Mouse (Mus musculus) cerebellum, adult 2 months (tissue): Measurements from ENCODE around the gene Adcy9. TPM values are rescaled to one million over a fixed set of nuclear protein-coding genes. Genes with fewer than 3 reads are reported as not detected.

Experiments used
- DNase-seq, 2 experiments: peaks; one replicate each; pipeline ENCODE4 v3.0.0; 2021
- H3K27ac ChIP-seq: fragments of 200-500 bp; 2 replicates; pipeline ENCODE4 v1.5.1; 2012; ENCODE audit warnings: low read length, control low read depth, inconsistent platforms; ENCODE audit not compliant: insufficient read depth
- H3K27me3 ChIP-seq: fragments of 200-500 bp; 2 replicates; pipeline ENCODE4 v1.6.1; 2012; ENCODE audit warnings: inconsistent platforms, mild to moderate bottlenecking, low read length, moderate library complexity; ENCODE audit not compliant: control insufficient read depth, insufficient read depth
- H3K4me1 ChIP-seq: fragments of 200-500 bp; 2 replicates; pipeline ENCODE4 v1.6.1; 2011; ENCODE audit warnings: low read length; ENCODE audit not compliant: control insufficient read depth, insufficient read depth
- H3K4me3 ChIP-seq: fragments of 200-500 bp; replicated peaks from 2 replicates; pipeline ENCODE3; 2011; ENCODE audit warnings: mild to moderate bottlenecking, low read depth, low read length, control low read depth; ENCODE audit not compliant: insufficient read depth
- CTCF ChIP-seq: fragments of 200-500 bp; IDR thresholded peaks from 2 replicates; pipeline ENCODE4 v1.5.1; 2011; ENCODE audit warnings: low read depth, mild to moderate bottlenecking, control low read depth, low read length, moderate library complexity, borderline replicate concordance; ENCODE audit not compliant: insufficient read depth
- POLR2A ChIP-seq: fragments of 200-500 bp; IDR thresholded peaks from 2 replicates; pipeline ENCODE4 v1.6.1; 2011; ENCODE audit warnings: low read length, control low read depth, borderline replicate concordance; ENCODE audit not compliant: insufficient read depth
- WGBS: fragments of 180-500 bp; shearing (Covaris S2); methylation state at CpG from one replicate; pipeline ENCODE4 v1.1.7; 2018; 5-methylcytosine and 5-hydroxymethylcytosine counted together
- polyA plus RNA-seq: library from polyadenylated mRNA; depleted of rRNA; stranded (reverse); fragments of >200 nt; gene quantifications from 2 replicates; pipeline ENCODE4 v1.2.3, GENCODE M21; 2012

The Adcy9 gene
- polyA plus RNA-seq, 1 experiment, result 23.7 TPM

GRCm38 (mm10) chr16:4304176-4304922 lies 115.9 kb downstream of the Adcy9 start:
- TF ChIP-seq POLR2A (no peak), CTCF (peak; percentile 60; the same call in 1 of the 2 replicates)
- H3K4me1 ChIP-seq, result no peaks in the 10 kb centered on the region
- peak; percentile 45 to 55 for DNase-seq
- H3K27me3 ChIP-seq, result no peaks in the 10 kb centered on the region
- 68% methylated on average over 12 of the region's 12 CpGs for WGBS
- no peak overlapping the region for H3K27ac ChIP-seq
- no peak overlapping the region for H3K4me3 ChIP-seq

DNA sequence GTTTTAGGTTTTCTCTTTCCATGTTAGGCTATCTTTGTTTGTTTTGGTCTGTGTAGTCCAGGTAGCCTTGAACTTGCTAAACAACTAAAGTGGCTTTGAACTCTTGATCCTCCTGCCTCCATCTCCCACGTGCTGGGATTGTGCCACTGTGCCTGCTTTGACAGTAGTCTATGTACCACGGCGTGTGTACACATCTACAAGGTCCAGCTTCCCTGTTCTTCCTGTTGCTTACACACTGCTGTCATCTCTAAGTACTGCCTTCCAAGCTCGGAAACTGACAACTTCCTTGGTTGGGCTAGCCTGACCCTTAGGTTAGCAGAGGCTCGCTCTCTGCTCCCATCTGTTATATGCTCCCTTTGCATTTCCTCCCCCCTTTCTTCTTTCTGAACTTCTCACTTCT lies 116.7 kb downstream of the Adcy9 start:
- DNase-seq, result no peak
- no peak overlapping the region for H3K27ac ChIP-seq
- 83% methylated on average over 5 of the region's 5 CpGs for WGBS
- no peak overlapping the region for H3K4me3 ChIP-seq
- TF ChIP-seq POLR2A (no peak), CTCF (no peak)
- no peaks in the 10 kb centered on the region for H3K4me1 ChIP-seq
- H3K27me3 ChIP-seq, result no peaks in the 10 kb centered on the region

GRCm38 (mm10) chr16:4300280-4300679 lies 120.0 kb downstream of the Adcy9 start:
- no peaks in the 10 kb centered on the region for H3K4me1 ChIP-seq
- no peak for DNase-seq
- no peak for TF ChIP-seq CTCF
- no peak for TF ChIP-seq POLR2A
- 82% methylated on average over 7 of the region's 7 CpGs for WGBS
- no peaks in the 10 kb centered on the region for H3K27me3 ChIP-seq
- H3K27ac ChIP-seq, result no peak overlapping the region
- no peak overlapping the region for H3K4me3 ChIP-seq

DNA sequence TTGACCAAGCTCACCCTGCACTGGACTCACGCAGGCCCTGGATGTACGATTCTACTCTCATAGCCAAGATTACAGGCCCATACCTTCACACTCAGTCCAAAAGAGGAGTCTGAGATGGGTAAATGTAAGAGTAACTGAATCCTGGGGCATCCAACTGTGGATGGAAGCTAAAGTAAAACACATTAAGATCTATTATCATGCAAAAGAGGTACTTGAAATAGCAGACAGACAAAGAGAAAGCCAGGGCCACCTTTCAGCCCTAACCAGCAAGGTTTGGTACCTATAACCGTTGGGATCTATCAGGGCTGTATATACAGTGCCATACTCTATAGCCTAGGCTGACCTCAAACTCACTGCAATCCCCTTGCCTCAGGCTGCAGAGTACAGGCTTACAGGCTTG lies 127.0 kb downstream of the Adcy9 start:
- no peak for DNase-seq
- 83% methylated on average over 3 of the region's 3 CpGs for WGBS
- TF ChIP-seq POLR2A, result no peak
- H3K27ac ChIP-seq, result no peak overlapping the region
- no peaks in the 10 kb centered on the region for H3K27me3 ChIP-seq
- no peak overlapping the region for H3K4me3 ChIP-seq
- no peaks in the 10 kb centered on the region for H3K4me1 ChIP-seq

- no peak overlapping the region for H3K27ac ChIP-seq
- H3K4me1 ChIP-seq, result no peaks in the 10 kb centered on the region
- TF ChIP-seq POLR2A (no peak), CTCF (0 out of 2 replicates have a peak, but pooled peaks have one; percentile 15)
- no peak overlapping the region for H3K4me3 ChIP-seq
- DNase-seq, result peak; percentile 38 to 41
- no peaks in the 10 kb centered on the region for H3K27me3 ChIP-seq
Observed at GRCm38 (mm10) chr16:4289507-4289906, 130.8 kb downstream of the Adcy9 start.

GRCm38 (mm10) chr16:4286593-4286992 lies 133.7 kb downstream of the Adcy9 start:
- Histone ChIP-seq H3K27me3 (no peaks in the 10 kb centered on the region), H3K4me1 (no peaks in the 10 kb centered on the region), H3K4me3 (no peak overlapping the region), H3K27ac (no peak overlapping the region)
- peak in 1 of 2 experiments; percentile 26 for DNase-seq
- TF ChIP-seq POLR2A (no peak), CTCF (no peak)
- WGBS, result 51% methylated on average over 7 of the region's 7 CpGs

- TF ChIP-seq CTCF (peak; percentile 47; the same call in 1 of the 2 replicates), POLR2A (no peak)
- no peaks in the 10 kb centered on the region for H3K27me3 ChIP-seq
- no peak overlapping the region for H3K4me3 ChIP-seq
- 71% methylated on average over 5 of the region's 5 CpGs for WGBS
- DNase-seq, result no peak
- no peak overlapping the region for H3K27ac ChIP-seq
- no peaks in the 10 kb centered on the region for H3K4me1 ChIP-seq
Observed at GRCm38 (mm10) chr16:4285257-4285656, 135.0 kb downstream of the Adcy9 start.

DNA sequence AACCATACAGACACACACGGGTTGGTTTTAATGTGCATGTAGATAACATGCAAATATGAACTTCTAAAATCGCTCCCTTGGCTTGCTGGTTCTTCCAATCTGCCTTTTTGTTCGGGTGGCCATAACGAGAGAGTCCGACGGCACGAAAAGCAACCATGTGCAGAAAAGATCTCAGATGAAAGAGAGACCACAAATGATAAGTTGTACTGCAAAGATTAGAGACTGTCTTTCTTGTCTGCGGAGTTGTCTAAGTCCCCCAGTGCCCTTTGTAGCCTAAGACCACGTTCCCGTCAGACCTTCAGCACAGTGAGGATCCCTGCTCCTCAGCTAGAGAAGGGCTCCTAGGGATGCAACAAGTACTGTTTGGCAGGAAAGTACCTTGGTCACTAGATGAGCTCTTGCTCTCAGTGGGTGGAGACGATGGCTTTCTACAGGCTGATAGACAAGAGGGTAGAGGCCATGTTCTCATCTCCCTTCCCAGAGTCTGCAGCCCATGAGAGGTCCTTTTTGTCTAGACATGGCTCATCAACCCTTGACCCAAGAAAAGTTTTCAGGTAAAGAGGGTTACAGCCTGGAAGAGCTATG lies 136.9 kb downstream of the Adcy9 start:
- Histone ChIP-seq H3K27me3 (no peaks in the 10 kb centered on the region), H3K4me1 (no peaks in the 10 kb centered on the region), H3K27ac (no peak overlapping the region), H3K4me3 (no peak overlapping the region)
- TF ChIP-seq CTCF, result no peak
- no peak for TF ChIP-seq POLR2A
- 88% methylated on average over 11 of the region's 11 CpGs for WGBS
- DNase-seq, result no peak
